10 mouse cellular contexts compared by ENCODE assay signal in the genomic region with DNA sequence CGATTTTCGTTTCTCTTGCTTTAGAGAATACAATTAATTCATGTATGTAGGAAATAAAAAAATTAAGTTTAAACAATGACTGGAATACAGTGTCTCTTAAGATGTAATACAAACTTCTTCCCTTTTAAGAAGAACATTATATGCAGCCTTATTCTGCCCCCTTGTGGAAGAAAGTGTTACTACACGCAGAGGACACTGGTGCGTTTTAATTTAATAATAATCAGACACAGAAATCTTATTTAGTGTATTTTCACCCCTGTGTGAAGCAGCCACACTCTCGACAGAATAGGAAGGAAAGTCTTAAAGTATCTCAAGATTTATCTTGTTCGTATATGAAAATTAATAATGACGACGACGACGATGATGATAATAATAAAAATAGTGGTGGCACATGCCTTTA. TPM values are rescaled to one million over a fixed set of nuclear protein-coding genes. Genes with fewer than 3 reads are reported as not detected.
DNase-seq lines count a peak whose midpoint lies in the region; ATAC-seq and TF ChIP-seq lines count a peak whose summit lies in the region.
"Had no signal": no experiment of that assay in that cellular context is flagged by ENCODE, and none has a peak within 500 bp of the region (broad histone marks: within the 10 kb centered on the region; RNA-seq: fewer than 3 reads in every experiment).

No protein-coding gene starts in this region.

- H3K4me3 ChIP-seq in heart, embryonic 12.5 days, result no peak overlapping the region
- no peak overlapping the region for H3K4me3 ChIP-seq in thymus, adult 2 months (ENCODE audit: control insufficient read depth, insufficient read depth, low read length)
- H3K4me3 ChIP-seq: limb, embryonic 12.5 days had no signal

- 23% methylated on average over 10 of the region's 10 CpGs for WGBS in heart, embryonic 12.5 days
- WGBS in thymus, adult 2 months, result 30% methylated on average over 10 of the region's 10 CpGs

- H3K4me2 ChIP-seq in heart, embryonic 12.5 days, result no peak overlapping the region
- H3K4me2 ChIP-seq: limb, embryonic 12.5 days had no signal

- 0 out of 2 replicates have a peak, but pooled peaks cover 4% of the 10 kb centered on the region for H3K4me1 ChIP-seq in heart, embryonic 12.5 days (replicated peaks)
- H3K4me1 ChIP-seq in thymus, adult 2 months (replicated peaks; ENCODE audit: control insufficient read depth, insufficient read depth, low read length), result peaks cover 32% of the 10 kb centered on the region

- H3K9ac ChIP-seq in heart, embryonic 12.5 days, result no peak overlapping the region
- H3K9ac ChIP-seq: limb, embryonic 12.5 days had no signal

- H3K36me3 ChIP-seq in heart, embryonic 12.5 days, result no peaks in the 10 kb centered on the region
- H3K36me3 ChIP-seq in thymus, adult 2 months (ENCODE audit: control insufficient read depth, insufficient read depth, low read length), result no peaks in the 10 kb centered on the region
- H3K36me3 ChIP-seq: limb, embryonic 12.5 days had no signal

- ATAC-seq in heart, embryonic 12.5 days (ENCODE audit: insufficient number of reproducible peaks, low FRiP score), result no peak

- no peak for TF ChIP-seq POLR2A in thymus, adult 2 months (IDR thresholded peaks at IDR 0.05; ENCODE audit: control insufficient read depth, extremely low read depth, insufficient read depth, low read length, poor library complexity)

- H3K9me3 ChIP-seq in heart, embryonic 12.5 days (replicated peaks), result no peaks in the 10 kb centered on the region
- H3K9me3 ChIP-seq: limb, embryonic 12.5 days had no signal

- no peak for TF ChIP-seq CTCF in thymus, adult 2 months (IDR thresholded peaks at IDR 0.05; ENCODE audit: borderline replicate concordance, control insufficient read depth, extremely low read depth, insufficient read depth, low read length, poor library complexity)

- no peaks in the 10 kb centered on the region for H3K27me3 ChIP-seq in heart, embryonic 12.5 days (replicated peaks)
- H3K27me3 ChIP-seq in thymus, adult 2 months (ENCODE audit: control insufficient read depth, insufficient read depth, low read length), result no peaks in the 10 kb centered on the region

- peak; percentile 67 to 87 for DNase-seq in heart, adult 18-20 months
- DNase-seq in thymus, adult 2 months, result peak; percentile 69
- no peak for DNase-seq in thymus, postnatal 36 days
- peak; percentile 83 for DNase-seq in cerebellum, adult 9-10 months
- DNase-seq in induced T-regulatory cell, adult 2 months (ENCODE audit: low read depth), result peak; percentile 91
- DNase-seq in mesoderm, embryonic 11.5 days (ENCODE audit: low read depth, low spot score), result peak; percentile 72
- no peak for DNase-seq in frontal cortex, postnatal 25 days (ENCODE audit: low spot score in 2 of 2)

- H3K27ac ChIP-seq in heart, embryonic 12.5 days (ENCODE audit: poor library complexity, severe bottlenecking), result no peak overlapping the region
- no peak overlapping the region for H3K27ac ChIP-seq in thymus, adult 2 months (ENCODE audit: control insufficient read depth, insufficient read depth, low read length)

RNA-seq across cellular contexts. Expression of a gene that starts 45.1 kb away (rescaled TPM):
- total RNA-seq in heart, adult 18-20 months (2021), result not detected
- polyA plus RNA-seq in heart, embryonic 12.5 days (2016; fragmentation: Nextera tagmentation; extraction: Ambion mirVana), result not detected in 2 replicates
- not detected in 2 replicates for polyA plus RNA-seq in thymus, adult 2 months (2012; rRNA removed)
- polyA plus RNA-seq: limb, embryonic 12.5 days; stomach, embryonic 14.5 days had no signal

Comparison
In these comparisons a context has a peak if more than half of its experiments do, and no peak if none do; other contexts are left out.
1. DNase-seq: peak in heart, adult 18-20 months (2 of 2), thymus, adult 2 months (single experiment), cerebellum, adult 9-10 months (single experiment), induced T-regulatory cell, adult 2 months (single experiment) and mesoderm, embryonic 11.5 days (single experiment); none in thymus, postnatal 36 days (0 of 2) and frontal cortex, postnatal 25 days (0 of 2).